Mouse (Mus musculus): ENCODE measurements around the gene Tcf7l2.
A peak's percentile ranks its signal among the peaks of the same experiment; 100 is the strongest.

Tcf7l2 gene

GRCm38 (mm10) chr19:55761086-55761485 lies 19.5 kb downstream of the Tcf7l2 start:
- DNase-seq, result no peak

- DNase-seq, result no peak
Measured at GRCm38 (mm10) chr19:55762187-55762586, 20.6 kb downstream of the Tcf7l2 start.

GRCm38 (mm10) chr19:55765814-55766213 lies 24.2 kb downstream of the Tcf7l2 start:
- no peak for DNase-seq

GRCm38 (mm10) chr19:55767104-55767503 lies 25.5 kb downstream of the Tcf7l2 start:
- DNase-seq, result no peak

GRCm38 (mm10) chr19:55767579-55767978 lies 26.0 kb downstream of the Tcf7l2 start:
- DNase-seq, result no peak

GRCm38 (mm10) chr19:55768246-55768645 lies 26.6 kb downstream of the Tcf7l2 start:
- DNase-seq, result no peak

GRCm38 (mm10) chr19:55768889-55769288 lies 27.3 kb downstream of the Tcf7l2 start:
- no peak for DNase-seq

GRCm38 (mm10) chr19:55774334-55774733 lies 32.7 kb downstream of the Tcf7l2 start:
- no peak for DNase-seq

- no peak for DNase-seq
Measured at GRCm38 (mm10) chr19:55774824-55775223, 33.2 kb downstream of the Tcf7l2 start.

GRCm38 (mm10) chr19:55779871-55780270 lies 38.3 kb downstream of the Tcf7l2 start:
- no peak for DNase-seq

GRCm38 (mm10) chr19:55781087-55781486 lies 39.5 kb downstream of the Tcf7l2 start:
- DNase-seq, result no peak

- DNase-seq, result no peak
Measured at GRCm38 (mm10) chr19:55781681-55782080, 40.1 kb downstream of the Tcf7l2 start.

- peak; percentile 54 for DNase-seq
Measured at GRCm38 (mm10) chr19:55784796-55785418, 43.3 kb downstream of the Tcf7l2 start.

GRCm38 (mm10) chr19:55787420-55787819 lies 45.8 kb downstream of the Tcf7l2 start:
- no peak for DNase-seq

- no peak for DNase-seq
Measured at GRCm38 (mm10) chr19:55788285-55788904, 46.8 kb downstream of the Tcf7l2 start.

- DNase-seq, result no peak
Measured at GRCm38 (mm10) chr19:55788905-55789295, 47.3 kb downstream of the Tcf7l2 start.

- DNase-seq, result no peak
Measured at GRCm38 (mm10) chr19:55789838-55790237, 48.2 kb downstream of the Tcf7l2 start.

- DNase-seq, result no peak
Measured at GRCm38 (mm10) chr19:55791293-55791692, 49.7 kb downstream of the Tcf7l2 start.

GRCm38 (mm10) chr19:55791886-55792285 lies 50.3 kb downstream of the Tcf7l2 start:
- no peak for DNase-seq

- no peak for DNase-seq
Measured at GRCm38 (mm10) chr19:55792571-55792970, 51.0 kb downstream of the Tcf7l2 start.

- DNase-seq, result no peak
Measured at GRCm38 (mm10) chr19:55793029-55793428, 51.4 kb downstream of the Tcf7l2 start.

- no peak for DNase-seq
Measured at GRCm38 (mm10) chr19:55794194-55794945, 52.8 kb downstream of the Tcf7l2 start.

- DNase-seq, result no peak
Measured at GRCm38 (mm10) chr19:55794946-55795340, 53.3 kb downstream of the Tcf7l2 start.

- DNase-seq, result no peak
Measured at GRCm38 (mm10) chr19:55795349-55795748, 53.7 kb downstream of the Tcf7l2 start.
